In the genomic region with DNA sequence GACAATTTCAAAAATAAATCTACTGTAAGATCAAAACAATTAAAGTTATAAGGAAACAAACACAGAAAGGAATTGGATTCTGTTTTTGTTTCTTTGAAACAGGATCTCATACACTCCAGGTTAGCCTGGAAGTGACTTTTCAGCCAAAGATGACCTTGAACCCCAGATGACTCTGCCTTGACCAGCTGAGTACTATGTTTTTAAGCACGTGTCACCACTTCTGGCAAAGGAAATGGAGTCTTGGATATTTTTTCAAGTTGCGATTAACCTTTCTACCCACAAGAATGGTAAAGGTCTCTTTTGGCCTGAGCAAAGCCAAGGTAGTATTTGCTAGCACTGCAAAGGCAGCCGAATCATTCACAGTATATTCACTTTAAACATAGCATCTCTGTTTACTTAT, we compare ENCODE assay signal across 13 mouse cellular contexts.
"Had no signal": no experiment of that assay in that cellular context is flagged by ENCODE, and none has a peak within 500 bp of the region (broad histone marks: within the 10 kb centered on the region; RNA-seq: fewer than 3 reads in every experiment).

No protein-coding gene starts in this region.

- H3K27me3 ChIP-seq: limb, embryonic 15.5 days; liver, embryonic 13.5 days; midbrain, embryonic 12.5 days; stomach, embryonic 15.5 days had no signal

- DNase-seq: kidney, adult 11 months; kidney, postnatal 25 days; layer of hippocampus, adult 9-11 months; layer of hippocampus, postnatal 36 days; liver, embryonic 13.5 days; lung, adult 18-20 months; right cerebral cortex, postnatal 14 days; thymus, adult 2 months; thymus, postnatal 25 days had no signal

- H3K4me3 ChIP-seq: limb, embryonic 15.5 days; liver, embryonic 13.5 days; midbrain, embryonic 12.5 days; stomach, embryonic 15.5 days had no signal

- H3K36me3 ChIP-seq: stomach, embryonic 15.5 days had no signal

- H3K9me3 ChIP-seq: limb, embryonic 15.5 days; liver, embryonic 13.5 days; midbrain, embryonic 12.5 days; stomach, embryonic 15.5 days had no signal

- H3K9ac ChIP-seq: limb, embryonic 15.5 days; liver, embryonic 13.5 days; midbrain, embryonic 12.5 days; stomach, embryonic 15.5 days had no signal

- ATAC-seq: midbrain, embryonic 16.5 days had no signal

- H3K4me2 ChIP-seq: limb, embryonic 15.5 days; liver, embryonic 13.5 days; midbrain, embryonic 12.5 days; stomach, embryonic 15.5 days had no signal

- H3K4me1 ChIP-seq: limb, embryonic 15.5 days; liver, embryonic 13.5 days; midbrain, embryonic 12.5 days; stomach, embryonic 15.5 days had no signal

- H3K27ac ChIP-seq: limb, embryonic 15.5 days; liver, embryonic 13.5 days; midbrain, embryonic 12.5 days; stomach, embryonic 15.5 days had no signal
